Mouse (Mus musculus) cerebellum, adult 9-10 months (tissue): ENCODE data around the gene Mcm2.

Source experiments
- DNase-seq: peaks from one replicate; pipeline ENCODE4 v3.0.0; 2022

The Mcm2 gene

DNA sequence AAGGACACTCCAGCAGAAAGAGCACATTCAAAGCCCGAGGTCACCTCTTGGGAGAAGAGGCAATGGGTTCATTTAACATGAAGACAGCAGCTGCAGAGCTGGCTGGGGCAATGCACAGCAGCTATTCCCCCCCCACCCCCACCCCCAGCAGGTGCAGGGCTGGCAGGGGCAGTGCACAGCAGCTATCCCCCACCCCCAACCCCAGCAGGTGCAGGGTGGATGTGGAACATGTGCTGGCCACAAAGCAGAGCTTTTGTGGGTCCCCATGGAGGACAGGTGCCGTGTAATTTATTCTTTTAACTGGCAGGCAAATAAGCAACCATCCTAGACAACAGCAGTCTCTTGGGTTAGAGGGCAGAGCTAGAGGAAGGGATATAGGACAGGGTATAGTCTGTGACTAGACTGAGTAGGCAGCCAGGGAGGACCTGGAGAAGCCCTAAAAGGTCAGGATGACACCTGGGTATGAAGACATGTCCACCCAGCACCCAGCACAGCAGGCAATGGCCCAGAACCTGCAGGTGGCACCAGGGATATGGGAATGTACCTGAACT lies 12.1 kb downstream of the Mcm2 start:
- no peak for DNase-seq

DNA sequence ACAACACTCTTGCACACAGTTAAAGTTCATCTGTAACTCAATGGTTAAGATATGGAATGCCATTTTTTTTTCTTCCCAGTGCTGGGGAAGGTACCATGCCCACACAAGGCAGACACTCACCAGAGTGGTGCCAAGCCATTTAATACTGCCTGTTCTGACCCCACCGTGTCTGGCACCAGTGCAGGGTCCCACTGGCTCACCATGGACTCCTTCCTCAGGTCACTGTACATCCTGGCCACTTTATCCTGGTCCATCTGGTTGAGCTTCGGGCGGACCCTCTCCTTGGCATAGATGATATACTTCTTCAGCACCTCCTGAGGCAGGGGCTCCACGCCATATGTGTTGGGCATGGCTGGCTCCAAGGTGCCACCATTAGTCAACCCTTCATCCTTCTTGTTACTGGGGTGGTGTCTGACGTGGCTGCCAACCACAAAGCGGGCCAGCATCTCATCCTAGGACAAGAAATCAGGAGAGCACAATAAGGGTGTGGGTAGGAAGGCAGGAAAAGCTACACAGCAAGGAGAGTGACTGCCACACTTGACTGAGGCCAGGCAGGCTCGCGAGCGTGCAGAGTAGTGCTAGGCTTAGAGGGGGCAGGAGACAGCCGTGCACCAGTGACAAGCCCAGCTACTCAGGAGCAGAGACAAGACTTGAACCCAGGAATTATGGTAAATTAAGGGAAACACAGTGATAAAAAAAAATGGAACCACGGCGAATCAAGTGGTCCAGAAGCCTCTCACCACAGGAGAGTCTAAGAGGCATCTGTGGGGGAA lies 12.8 kb downstream of the Mcm2 start:
- no peak for DNase-seq

DNA sequence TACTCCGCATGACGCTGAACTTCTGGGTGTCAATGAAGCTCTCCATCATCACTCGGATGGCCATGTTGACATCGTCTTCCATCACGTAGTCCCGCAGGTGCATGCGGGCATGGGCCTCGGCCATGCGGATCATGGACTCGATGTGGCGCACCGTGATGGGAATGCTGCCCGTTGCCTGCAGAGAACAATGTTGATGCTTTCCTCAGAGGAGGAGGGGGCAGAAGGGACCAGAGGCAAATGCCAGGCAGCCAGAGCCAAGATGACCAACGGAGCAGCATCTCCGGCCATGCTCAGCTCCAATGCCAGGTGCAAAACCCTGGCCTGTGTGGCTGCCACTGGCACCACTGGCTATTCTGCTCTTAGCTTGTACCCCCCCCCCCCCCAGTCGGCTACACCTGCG lies 13.9 kb downstream of the Mcm2 start:
- no peak for DNase-seq

DNA sequence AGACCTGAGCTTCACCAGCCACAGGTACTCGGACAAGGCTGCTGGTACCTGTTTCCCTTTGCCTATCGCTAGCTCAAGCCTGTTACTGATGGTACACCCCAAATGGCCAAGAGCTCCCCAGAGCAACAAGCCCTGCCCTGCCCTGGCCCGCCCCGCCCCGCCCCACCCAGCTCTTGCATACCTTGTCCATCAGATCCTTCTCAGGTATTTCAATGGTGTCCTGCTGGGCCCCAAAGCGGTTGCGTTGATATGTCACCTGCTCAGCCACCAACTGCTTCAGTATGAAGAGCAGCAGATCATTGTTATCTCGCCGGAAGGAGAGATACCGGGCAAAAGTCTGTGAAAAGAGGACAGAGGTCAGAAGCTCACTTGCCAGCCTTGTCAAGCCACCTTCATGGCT lies 14.4 kb downstream of the Mcm2 start:
- DNase-seq: no peak

DNA sequence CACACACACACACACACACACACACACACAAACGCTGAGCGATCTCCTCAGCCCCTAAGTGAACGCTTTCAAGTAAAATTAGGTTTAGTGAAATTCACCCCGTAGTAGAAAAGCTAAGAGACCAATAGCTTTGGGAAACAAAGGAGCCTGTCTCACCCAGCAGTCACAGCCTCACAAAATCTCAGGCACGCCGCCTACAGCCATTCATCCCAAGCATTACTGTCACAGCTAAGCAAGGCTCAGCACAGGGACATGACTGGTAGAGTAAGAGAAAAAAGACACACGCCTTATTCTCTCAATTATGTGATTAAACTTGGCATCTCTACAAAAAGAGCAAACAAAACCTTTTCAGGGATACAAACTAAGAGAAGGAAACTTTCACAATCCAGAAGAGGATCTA lies 17.2 kb downstream of the Mcm2 start:
- DNase-seq: no peak

DNA sequence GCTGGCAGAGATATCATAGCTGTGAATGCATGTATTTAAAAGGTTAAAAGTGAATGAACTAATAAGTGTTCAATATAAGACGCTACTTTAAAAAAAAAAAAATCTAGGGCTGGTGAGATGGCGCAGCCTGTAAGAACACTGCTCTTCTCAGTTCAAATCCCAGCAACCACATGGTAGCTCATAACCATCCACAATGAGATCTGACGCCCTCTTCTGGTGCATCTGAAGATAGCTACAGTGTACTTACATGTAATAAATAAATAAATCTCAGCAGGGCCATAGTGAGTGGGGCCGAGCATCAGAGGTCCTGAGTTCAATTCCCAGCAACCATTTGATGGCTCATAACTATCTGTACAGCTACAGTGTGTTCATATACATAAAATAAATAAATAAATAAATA lies 19.1 kb downstream of the Mcm2 start:
- DNase-seq: peak; percentile 57

DNA sequence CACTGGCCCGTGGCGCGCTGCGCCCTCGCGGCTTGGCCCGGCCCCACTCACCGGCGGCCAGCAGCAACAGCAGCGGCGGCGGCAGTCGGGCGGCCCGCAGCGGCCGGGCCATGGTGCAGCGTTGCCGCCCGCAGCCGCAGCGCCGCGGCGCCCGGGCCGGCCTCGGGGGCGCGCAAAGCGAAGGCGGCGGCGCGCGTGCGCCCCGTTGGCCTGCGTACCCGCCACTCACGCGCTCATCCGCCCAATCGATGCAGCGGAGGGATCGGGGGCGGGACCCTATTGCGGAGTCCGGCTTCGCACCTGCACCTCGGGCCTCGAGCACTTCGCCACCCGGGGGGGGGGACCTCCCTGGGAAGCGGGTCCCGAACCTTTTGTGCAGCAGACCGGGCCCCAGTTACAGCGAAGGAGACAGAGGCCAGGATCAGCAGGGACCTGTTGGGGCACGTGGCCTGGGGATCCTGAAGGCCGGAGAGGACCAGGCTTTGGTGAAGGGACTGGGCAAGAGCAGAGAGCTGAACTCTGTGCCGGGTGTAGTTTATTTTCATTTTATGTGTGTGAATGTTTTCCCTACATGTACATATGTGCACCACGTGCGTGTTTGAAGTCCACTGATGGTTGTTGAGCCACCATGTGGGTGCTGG lies 23.6 kb downstream of the Mcm2 start, which contains the start of gene Podxl2:
Gene Podxl2 (minus strand): TSS at position 177 of the 641 bp plus-strand sequence.
- peak; percentile 87 for DNase-seq

DNA sequence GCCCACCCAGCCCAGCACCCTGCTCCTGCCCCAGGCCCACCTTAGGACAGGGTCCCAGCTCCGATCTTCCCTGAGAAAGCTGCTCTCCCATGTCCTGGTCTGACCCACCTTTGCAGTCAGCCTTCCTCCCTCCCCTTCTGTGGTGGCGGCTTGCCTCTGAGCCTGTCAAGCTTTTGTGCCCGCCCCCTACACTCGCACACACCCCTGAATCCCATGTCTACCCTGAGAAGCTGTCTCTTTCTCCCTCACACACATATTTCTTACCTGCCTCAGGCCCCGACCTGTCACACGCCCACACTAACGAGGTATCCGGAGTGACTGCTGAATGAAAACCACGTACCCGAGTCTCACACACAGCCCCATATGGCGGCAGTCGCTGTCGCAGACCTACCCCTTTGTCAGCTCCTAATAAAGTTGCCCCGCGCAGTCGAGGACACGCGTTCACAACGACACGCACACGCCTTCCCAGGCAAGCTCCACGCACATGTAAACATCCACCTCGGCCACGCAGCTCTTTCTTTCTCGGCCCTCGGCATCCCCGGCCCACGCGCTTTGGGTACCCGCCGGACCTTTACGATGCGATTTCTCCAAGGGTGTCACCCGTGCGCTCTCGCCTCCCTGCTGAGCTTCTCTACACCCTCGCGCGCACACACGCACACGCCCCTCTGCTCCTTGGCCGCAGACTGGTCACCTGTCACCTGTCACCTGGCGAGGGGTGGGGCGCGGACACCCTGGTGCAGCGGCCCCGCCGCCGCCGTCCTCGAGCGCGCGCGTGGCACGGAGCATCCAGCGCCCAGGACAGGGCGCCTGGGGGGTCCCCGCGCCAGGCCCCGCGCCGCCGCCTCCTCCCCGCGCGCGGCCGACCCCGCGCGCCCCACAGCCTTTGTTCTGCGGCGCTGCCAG lies 24.4 kb downstream of the Mcm2 start:
- DNase-seq: no peak

DNA sequence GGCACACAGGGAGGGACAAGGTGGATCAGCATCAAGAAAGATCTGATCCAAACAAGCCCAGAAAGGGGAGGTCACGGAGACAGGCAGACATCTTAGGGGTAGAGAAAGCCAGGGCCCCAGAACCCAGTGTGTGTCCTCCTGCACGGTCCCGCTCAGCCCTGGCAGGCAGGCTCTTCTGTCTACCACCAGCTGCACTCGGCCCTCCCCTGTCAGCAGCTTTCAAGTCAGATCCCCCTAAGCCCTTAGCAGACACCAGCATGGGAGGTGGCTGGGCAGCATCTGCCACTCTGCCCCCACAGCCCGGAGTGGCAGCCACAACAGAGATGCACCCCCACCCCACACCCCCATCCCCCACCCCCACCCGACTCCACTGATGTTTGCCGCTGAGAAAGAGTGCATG lies 25.8 kb downstream of the Mcm2 start:
- DNase-seq: no peak

DNA sequence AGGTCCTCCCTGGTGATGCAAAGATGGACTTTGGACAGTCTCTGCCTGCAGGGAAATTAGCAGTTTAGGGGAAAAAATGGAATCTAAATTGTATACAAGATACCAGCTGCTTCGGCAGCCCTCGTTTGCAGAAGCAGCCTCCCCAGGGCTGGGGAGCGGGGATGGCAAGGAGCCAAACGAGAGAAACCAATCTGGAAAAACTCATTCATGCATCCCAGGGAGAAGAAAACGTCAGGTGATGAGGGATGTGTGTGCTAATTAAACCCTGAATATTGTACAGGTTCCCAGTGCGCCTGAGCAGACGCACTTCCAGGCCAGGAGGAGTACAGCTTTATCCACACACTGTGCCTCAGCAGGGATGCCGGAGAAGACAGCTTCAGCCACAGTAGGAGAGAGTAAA lies 27.0 kb downstream of the Mcm2 start:
- DNase-seq: peak; percentile 72

DNA sequence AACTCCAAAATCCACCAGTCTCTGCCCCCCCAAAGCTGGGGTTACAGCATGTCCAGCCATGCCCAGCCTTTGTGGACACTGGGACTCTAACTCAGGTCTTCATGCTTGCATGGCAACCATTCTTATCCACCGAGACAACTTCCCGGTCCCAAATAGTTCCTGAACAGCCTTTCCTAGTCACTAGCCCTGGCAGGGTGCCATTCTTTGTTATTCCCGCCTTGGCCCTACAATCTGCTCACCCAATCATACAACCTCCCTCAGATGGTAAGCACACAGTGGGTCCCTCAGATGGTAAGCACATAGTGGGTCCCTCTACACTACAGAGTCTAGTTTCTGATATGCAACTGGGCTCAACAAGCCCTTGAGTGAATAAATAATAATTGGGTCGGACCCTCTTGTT lies 28.0 kb downstream of the Mcm2 start:
- DNase-seq: peak; percentile 71

DNA sequence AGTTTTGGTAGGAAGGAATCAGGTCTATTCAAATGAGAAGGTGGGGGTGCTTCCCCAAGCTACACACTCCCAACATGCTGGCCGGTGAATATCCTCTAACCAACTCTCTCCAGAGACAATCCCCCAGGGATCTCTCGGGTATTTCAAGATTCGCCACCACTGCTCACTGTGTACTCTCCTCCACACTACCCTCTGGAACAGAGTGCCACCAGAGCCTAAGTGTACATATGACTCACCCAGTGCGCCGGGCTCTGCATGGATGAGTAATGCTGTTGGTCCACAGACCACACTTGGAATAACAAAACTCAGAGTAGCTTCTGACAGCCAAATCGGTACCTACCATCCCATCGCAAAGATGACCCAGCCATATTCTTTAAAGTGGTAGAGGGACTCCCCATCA lies 29.1 kb downstream of the Mcm2 start:
- no peak for DNase-seq

DNA sequence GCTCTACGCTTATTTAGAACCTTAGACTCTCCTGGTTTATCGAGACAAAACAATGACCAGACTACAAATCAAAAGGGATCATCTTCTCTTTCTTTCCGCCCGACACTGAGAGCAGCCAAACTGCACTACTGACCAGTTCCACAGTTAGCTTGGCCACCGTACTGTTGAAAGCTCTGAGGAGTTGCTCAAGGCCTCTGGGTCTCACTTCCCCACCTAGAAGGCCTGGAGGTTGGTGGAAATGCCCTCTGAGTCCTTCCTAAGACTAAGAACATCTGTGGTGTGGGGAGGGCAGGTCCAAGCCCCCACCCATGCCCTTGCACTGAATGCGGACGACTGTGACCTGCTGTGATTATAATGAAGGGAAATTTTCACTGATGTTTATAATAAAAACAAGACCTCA lies 32.9 kb downstream of the Mcm2 start:
- no peak for DNase-seq

DNA sequence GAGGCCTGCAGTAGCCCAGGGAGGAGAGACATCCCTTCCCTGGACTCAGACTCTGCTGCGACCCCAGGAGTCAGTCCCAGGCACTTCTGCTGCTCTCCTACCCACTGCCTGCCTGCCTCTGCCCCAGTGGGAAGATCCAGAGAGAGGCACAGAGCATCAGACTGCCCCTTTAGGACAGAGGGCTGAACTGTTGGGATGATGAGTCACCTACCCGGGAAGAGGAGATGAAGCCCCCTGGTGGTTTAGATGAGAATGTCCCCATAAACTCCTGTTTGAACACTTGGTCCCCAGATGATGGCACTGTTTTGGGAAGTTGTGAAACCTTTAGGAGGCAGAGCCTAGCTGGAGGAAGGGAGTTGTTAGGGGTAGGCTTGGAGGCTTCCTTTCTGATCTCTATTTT lies 37.7 kb downstream of the Mcm2 start:
- DNase-seq: peak; percentile 68

DNA sequence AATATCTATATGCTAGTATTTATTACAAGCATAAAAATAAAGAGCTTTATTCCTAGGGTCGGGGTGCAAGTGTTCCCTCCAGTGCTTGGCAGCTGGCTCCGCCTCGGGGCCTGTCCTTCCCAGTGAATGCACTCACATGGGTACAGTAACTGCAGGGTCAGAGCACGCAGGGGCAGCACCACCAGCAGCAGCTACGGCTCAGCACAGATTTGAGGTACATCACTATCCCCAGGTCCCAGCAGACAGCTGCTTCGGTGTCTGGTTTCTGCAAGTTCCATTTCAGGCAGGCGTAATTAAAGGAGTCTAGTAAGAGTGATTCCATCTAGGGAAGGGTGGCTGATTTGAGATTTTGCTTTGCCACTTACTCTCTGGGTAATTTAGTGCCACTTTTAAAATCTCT lies 40.2 kb downstream of the Mcm2 start:
- DNase-seq: no peak

DNA sequence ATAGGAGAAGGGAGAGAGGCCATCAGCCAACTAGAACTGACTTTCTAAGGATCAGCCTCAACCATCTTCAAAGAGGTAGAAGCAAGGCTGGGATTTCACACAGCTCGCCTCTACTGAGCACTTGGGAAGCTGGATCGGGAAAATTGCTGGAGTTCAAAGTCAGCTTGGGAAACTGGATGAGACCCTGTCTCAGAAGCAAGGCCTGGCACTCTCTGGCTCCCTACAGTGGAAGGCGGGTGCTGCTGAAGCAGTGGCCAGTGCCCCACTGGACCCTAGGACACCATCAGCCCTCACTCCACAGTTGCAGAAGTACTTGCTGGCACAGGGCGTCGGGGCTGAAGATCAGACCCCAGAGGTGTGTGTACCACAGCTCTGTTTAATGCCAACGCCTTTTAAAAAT lies 40.8 kb downstream of the Mcm2 start:
- DNase-seq: no peak

DNA sequence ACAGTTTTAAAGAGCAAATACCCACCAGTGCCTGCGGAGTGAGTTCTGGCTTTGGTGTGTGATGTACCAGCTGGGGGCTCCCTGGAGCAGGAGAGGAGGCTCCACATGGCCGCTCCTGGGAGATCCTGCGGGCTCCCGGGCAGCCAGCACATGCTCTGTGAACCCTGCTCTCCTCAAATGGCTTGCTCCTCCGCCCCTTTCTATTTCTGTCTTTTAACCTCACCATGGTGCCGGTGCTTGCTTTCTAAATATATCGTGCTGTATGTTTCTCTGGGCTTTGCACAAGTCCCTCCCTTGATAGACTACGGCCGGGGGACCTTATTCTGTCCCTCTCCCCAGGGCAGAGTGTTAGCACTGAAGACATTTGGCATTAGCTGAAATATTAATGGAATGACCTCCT lies 41.3 kb downstream of the Mcm2 start:
- DNase-seq: peak; percentile 86

DNA sequence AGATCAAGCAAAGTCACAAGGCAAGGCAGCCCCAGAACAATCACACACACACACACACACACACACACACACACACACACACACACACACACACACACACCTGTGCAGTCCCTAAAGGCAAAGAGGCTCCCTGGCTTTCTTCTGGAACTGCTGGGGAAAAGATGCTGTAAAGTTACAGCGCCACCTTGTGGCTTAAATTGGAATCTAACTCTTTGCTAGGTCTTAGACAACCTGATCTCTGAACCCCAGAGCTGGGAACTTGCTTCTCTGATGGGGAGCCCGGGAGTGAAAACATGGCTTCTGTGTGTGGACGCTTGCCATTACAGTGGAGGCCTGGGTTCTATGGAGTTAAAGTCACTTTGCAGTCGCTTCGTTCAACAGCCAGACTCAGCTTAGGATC lies 42.9 kb downstream of the Mcm2 start:
- peak; percentile 86 for DNase-seq

DNA sequence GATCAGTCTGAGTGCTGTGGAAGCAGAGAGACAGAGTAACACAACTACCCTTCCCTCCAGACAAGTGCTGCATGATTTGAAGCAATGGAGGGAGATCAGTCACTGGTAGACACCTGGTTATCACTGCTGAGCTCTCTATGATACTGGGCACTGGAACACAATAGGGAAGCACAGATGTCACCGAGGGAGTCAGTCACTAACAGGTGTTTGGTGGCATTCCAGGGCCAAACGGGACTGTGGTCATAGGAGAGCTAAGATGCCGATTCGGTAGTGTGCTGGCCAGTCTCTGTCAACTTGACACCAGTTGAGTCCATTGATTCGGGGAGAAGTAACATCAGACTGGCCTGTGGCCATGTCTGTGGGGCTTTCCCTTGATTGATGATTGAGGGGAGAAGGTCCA lies 44.1 kb downstream of the Mcm2 start:
- DNase-seq: no peak

DNA sequence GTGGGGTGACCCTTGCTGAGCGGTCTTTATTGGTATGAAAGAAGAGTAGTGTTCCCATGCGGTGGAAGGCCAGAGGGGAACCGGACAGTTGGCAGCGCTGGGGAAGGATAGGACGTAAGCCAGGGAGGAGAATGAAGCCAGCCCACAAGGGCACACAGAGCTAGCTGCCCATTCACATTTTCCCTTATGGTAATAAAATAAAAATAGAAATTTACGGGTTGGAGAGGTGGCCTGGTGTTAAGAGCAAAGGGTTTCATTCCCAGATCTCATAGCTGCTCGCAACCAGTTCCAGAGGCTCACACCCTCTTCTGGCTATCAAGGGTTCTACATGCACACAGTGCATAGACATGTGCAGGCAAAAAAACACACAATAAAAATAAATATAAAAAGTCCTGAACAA lies 48.5 kb downstream of the Mcm2 start:
- peak; percentile 69 for DNase-seq

DNA sequence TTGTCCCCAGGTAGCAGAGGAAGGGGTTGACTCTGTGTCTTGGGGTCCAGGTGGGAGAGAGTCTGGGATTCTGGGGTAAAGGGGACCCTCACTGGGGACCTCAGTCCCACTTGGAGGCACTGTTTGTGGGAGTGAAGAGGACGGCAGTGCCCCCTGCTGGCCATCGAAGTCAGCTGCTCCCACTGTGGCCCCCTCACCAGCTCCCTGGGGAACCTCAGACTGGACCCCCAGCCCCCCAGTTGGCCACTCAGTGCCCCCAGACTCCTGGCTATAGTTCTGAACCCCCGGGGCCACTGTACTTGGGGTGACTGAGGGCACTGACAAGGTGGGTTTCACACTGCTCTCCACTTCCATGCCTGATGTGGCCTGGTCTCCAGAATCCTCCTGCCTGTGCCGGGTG lies 49.3 kb downstream of the Mcm2 start:
- DNase-seq: peak; percentile 57

DNA sequence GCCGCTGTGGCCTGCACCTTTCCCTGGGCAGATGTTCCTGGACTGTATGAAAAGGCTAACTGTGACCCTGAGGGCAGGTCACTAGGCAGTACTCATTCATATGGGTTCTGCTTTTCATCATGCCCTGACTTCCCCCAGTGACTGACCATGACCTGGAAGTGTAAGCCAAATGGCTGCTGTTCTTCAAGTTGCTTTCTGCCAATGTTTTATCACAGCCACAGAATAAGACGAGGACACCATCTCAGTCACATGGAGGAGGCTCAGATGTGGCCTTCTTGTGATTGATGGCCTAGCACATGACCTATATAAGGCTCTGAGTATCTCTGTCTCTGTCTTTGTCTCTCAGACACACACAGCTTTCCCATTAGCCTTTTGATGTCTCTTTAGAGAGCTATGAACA lies 51.0 kb downstream of the Mcm2 start:
- no peak for DNase-seq

DNA sequence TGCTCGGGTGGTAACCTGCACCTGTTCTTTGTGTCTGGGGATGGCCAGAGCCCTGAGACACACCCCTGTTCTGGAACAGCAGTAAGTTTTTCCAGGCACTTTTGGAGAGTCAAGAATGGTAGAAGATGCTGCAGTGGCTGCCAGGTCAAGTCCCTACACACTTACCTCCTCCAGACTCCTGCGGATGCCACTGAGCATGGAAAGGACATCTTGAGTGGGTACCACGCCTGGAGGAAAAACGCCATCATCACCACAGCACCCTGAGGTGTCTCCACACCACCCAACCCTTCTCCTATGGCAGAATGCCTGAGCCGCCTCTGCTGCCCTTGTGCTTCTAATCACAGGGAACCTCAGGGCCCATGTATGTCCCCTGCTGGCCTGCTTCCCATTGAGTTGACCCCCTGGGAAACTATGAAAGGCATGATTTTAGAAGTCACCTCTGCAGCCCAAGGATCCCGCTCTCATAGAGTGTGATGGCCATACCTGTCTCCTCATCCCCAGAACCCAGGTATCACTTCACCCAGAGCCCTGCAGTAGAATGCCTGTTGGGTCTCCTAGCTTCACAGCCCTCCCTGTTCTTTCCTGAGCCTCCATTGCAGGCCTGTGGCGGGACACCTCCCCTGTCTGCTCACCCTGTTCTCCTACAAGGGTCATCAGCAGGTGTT lies 53.5 kb downstream of the Mcm2 start:
- peak; percentile 50 for DNase-seq
